Mouse (Mus musculus) cerebellum, postnatal 14 days (tissue): ENCODE measurements around the gene Dapk1.
"Not testable (repeated sequence)": the region's sequence is repeated elsewhere in the genome, so short reads cannot be mapped to it uniquely, and the experiment has no call there.

Source experiments
- DNase-seq, 2 experiments: peaks; one replicate each; pipeline ENCODE4 v3.0.0; 2021; ENCODE audit warnings: mixed read lengths in 2 of 2

Dapk1 gene

GRCm38 (mm10) chr13:60601436-60602415, at the start of gene Dapk1:
Gene Dapk1 (plus strand): TSS chr13:60601947.
- peak; percentile 84 to 89 for DNase-seq

DNA sequence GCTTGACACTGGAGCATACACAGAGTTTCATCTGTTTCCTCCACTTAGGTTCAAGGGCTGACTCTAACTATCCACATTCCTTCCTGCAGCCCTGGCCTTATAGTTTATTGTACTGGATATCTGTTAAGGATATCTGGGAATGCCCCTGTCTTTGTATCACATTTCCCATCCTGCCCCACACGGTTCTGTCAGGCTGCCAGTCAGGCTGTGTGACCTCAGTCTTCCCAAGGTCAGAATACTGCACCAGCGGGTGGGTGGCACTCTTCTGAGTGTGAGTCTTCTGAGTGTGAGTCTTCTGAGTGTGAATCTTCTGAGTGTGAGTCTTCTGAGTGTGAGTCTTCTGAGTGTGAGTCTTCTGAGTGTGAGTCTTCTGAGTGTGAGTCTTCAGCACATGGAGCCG, 48.4 kb upstream of the Dapk1 start:
- DNase-seq: no peak

- DNase-seq: no peak
Observed at GRCm38 (mm10) chr13:60556476-60556875, 45.3 kb upstream of the Dapk1 start.

DNA sequence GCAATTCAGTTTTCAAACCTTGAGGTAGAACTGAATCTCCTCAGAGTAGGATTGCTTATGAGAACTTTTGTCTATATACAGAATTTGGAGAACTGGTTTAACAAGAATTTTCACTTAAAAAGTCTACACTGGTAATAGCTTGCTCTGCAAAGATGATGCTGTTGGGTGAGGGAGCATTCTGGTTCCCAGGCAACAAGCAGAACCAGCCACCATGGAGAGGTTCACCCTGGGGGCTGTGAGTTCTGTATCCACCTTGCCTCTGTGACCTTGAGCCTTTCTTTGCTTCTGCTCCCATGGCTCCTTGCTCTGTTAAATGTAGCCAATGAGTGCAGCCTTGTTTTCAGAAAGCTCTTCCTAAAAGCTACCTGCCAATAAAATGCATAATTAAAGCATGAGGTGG, 44.8 kb upstream of the Dapk1 start:
- DNase-seq: no peak

- DNase-seq: no peak
Observed at GRCm38 (mm10) chr13:60564303-60564702, 37.4 kb upstream of the Dapk1 start.

- no peak for DNase-seq
Observed at GRCm38 (mm10) chr13:60568934-60569548, 32.7 kb upstream of the Dapk1 start.

DNA sequence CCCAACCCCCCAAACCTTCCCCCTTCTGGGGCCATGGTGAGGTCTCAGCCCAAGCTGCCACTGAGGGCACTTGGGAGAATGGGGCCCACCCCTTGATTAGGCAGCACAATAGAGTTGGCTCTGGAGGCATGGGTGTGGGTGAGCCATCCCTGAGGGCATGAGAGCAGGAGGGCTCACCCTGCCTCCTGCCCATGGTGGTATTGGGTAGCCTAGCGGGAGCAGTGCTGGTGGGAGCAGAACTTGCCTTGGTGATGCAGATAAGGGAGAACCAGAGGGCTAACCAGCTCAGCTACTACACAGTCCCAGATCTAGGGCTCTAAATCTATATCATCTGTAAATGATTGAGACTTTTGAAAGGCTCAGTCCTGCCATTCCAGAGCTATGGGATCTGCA, 32.2 kb upstream of the Dapk1 start:
- no peak for DNase-seq

GRCm38 (mm10) chr13:60573541-60573940, 28.2 kb upstream of the Dapk1 start:
- DNase-seq: no peak

DNA sequence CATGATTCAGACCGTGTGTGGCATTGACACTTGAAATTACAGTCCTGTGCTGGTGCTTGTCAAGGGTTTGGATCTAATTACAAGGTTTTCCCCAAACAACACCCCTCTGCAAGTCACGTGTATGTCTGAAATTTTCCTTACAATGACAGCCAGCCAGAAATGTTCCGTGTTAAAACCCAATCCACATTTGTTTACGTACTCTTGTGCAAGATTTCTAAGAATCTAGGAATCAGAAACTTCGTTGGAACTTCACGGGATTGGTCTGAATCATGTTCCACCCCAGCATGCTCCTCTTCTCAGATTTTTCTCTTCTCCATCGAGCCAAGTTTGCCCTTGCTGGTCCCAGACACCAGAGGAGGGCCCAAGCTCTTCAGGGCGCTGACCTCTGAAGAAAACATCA, 27.8 kb upstream of the Dapk1 start:
- DNase-seq: no peak

DNA sequence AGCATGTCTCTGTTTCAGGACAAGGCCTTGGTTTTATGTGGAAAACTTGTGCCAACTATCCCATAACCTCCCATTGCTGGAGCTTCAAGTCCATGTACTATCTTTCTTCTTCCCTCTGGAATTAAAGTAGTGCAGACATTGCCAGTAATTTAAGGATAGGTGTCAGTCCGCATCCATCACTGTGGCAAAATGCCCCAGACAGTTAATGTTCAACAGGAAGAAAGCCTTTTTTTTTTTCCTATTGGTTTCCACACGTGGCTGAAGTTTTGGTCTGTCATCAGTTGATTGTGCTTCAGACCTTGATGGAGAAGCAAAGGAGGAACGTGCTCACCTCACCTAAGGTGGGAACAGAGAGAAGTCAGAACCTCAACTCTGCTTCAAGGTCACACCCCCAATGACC, 23.2 kb upstream of the Dapk1 start:
- DNase-seq: no peak

- DNase-seq: no peak
Observed at GRCm38 (mm10) chr13:60594866-60595265, 6.9 kb upstream of the Dapk1 start.

GRCm38 (mm10) chr13:60595519-60595918, 6.2 kb upstream of the Dapk1 start:
- no peak for DNase-seq

- DNase-seq: peak; percentile 47 to 50
Observed at GRCm38 (mm10) chr13:60602416-60603251, 887 bp downstream of the Dapk1 start.

- no peak for DNase-seq
Observed at GRCm38 (mm10) chr13:60603252-60603562, 1.5 kb downstream of the Dapk1 start.

- DNase-seq: no peak
Observed at GRCm38 (mm10) chr13:60607411-60607810, 5.7 kb downstream of the Dapk1 start.

DNA sequence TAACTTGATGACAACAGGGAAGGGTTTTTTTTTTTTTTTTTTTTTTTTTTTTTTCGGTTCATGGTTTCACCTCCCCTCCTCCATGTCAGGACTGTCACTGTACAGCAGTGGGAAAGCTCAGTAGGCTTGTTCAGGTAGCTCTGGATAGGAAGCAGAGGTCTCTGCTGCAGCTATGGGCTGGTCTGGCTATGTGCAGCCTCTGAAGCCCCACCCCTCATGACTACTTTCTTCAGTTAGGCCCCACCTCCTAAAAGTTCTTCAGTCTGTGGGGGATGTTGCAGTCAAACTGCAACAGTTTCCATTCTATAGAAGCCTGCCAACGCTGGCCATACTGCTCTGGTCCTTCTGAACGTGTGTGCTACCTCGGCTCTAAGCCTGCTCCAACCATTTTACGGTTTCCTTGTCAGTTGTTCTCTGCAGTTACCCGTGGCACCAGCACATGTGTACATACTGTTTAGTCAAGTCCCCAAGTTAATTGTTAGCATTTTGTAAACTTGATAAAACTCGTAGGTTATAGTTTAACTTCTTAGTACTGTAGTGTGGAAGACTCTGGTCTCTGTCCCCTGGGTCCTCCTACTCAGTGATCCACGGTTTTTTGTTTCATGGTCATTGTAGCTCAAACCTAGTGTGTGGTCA, 6.8 kb downstream of the Dapk1 start:
- DNase-seq: no peak

DNA sequence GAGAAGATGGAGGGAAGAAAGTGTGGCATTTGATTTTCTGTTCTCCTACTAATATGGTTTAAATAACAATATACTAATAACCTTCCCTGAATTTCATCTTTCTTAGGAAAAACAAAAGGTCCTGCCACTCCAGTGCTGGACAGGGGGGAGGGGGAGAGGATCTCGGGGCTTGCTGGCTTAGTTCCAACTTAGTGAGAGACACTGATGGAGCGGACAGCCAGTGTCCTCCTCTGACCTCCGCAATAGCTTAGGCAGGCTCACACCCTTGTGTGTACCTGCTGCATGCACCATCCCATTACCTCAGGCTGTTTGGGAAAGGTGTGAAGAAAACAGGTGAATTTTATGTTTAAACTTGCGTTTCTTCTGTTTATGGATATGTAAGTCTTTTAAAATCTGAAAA, 7.5 kb downstream of the Dapk1 start:
- no peak for DNase-seq

GRCm38 (mm10) chr13:60610558-60610957, 8.8 kb downstream of the Dapk1 start:
- no peak for DNase-seq

DNA sequence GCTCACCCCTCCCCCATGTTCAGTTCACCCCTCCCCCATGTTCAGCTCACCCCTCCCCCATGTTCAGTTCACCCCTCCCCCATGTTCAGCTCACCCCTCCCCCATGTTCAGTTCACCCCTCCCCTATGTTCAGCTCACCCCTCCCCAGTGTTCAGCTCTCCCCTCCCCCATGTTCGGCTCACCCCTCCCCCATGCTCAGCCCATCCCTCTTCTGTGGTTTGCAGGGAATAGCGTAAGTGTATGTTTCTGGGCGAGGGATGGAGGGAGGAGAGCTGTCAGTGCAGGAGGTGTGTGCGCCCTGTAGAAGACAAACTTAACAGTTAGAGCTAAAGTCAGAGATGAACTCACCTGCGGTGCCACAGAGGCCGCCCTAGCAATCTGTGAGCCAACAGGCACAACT, 9.2 kb downstream of the Dapk1 start:
- DNase-seq: not testable (repeated sequence)

- no peak for DNase-seq
Observed at GRCm38 (mm10) chr13:60612160-60612559, 10.4 kb downstream of the Dapk1 start.

DNA sequence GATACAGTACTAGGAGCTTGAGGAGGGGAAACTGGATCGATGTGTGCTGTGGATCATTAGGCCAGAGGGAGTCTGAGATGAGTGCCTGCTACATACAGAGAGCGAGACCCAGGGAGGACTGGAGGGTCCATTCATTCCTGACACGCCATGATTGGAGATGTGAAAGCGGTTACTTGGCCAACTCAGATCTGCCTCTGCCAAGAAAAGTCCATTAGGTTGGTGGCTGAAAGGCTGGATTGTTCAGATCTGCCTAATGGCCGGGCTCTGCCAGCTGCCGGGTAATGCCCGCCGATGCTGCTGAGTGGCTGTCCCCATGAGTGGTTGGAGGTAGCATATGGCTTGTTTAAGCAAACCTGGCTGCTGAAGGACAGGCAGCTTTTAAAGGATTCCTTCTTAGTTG, 12.4 kb downstream of the Dapk1 start:
- DNase-seq: peak; percentile 35 to 40

- no peak for DNase-seq
Observed at GRCm38 (mm10) chr13:60615057-60615650, 13.4 kb downstream of the Dapk1 start.

DNA sequence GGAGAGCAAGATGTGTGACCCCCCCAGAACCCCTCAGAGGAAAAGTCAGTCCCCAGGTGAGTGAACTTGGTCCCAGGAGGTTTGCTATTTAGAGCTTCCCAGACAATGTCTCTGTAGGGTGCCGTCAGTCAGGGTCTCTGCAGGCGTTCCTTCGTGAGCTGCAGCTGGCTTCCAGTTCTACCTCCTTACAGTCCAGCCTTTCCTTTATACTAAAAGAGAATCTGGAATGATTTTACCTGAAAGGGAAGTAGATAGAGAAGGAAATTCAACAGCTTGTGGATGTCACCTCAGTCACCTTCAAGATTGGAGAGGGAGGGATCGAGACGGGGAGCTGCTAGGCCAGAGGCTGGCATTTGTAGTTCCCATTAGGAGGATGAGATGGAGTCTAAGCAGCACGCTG, 14.3 kb downstream of the Dapk1 start:
- no peak for DNase-seq
